Mouse (Mus musculus): ENCODE results near the gene Cabp4. TPM values are rescaled to one million over a fixed set of nuclear protein-coding genes. Genes with fewer than 3 reads are reported as not detected.
A peak's percentile ranks its signal among the peaks of the same experiment; 100 is the strongest.

Cabp4 gene
- polyA plus RNA-seq, 1 experiment from 2014 or later = 0.12 TPM

- under 1% methylated on average over 43 of the region's 43 CpGs for WGBS
- Histone ChIP-seq H3K4me1 (ENCODE audit: control insufficient read depth, insufficient read depth, low read length) (peaks cover 12% of the 10 kb centered on the region; the same call in 1 of the 2 replicates), H3K9me3 (replicated peaks; ENCODE audit: control insufficient read depth, low read length) (no peaks in the 10 kb centered on the region), H3K4me2 (ENCODE audit: low read depth, low read length) (peak overlapping the region; percentile 97), H3K27me3 (ENCODE audit: control insufficient read depth, insufficient read depth, low read length) (no peaks in the 10 kb centered on the region), H3K36me3 (ENCODE audit: control insufficient read depth, insufficient read depth, low read length) (no peaks in the 10 kb centered on the region), H3K9ac (ENCODE audit: low read length) (peak overlapping the region; percentile 90), H3K27ac (ENCODE audit: low read length) (peak overlapping the region; percentile 93), H3K4me3 (replicated peaks; ENCODE audit: low read length) (peak overlapping the region; percentile 53)
- ATAC-seq (ENCODE audit: insufficient read depth, low FRiP score) = peak; percentile 96
Measured at GRCm38 (mm10) chr19:4169378-4169784, 25.5 kb upstream of the Cabp4 start.

GRCm38 (mm10) chr19:4166678-4167476 is 23.0 kb upstream of the Cabp4 start:
- H3K36me3 ChIP-seq (ENCODE audit: control insufficient read depth, insufficient read depth, low read length) = no peaks in the 10 kb centered on the region
- H3K27ac ChIP-seq (ENCODE audit: low read length) = no peak overlapping the region
- H3K9me3 ChIP-seq (replicated peaks; ENCODE audit: control insufficient read depth, low read length) = no peaks in the 10 kb centered on the region
- H3K4me2 ChIP-seq (ENCODE audit: low read depth, low read length) = no peak overlapping the region
- H3K4me1 ChIP-seq (ENCODE audit: control insufficient read depth, insufficient read depth, low read length) = peaks cover 21% of the 10 kb centered on the region
- no peak overlapping the region for H3K4me3 ChIP-seq (replicated peaks; ENCODE audit: low read length)
- no peak overlapping the region for H3K9ac ChIP-seq (ENCODE audit: low read length)
- H3K27me3 ChIP-seq (ENCODE audit: control insufficient read depth, insufficient read depth, low read length) = no peaks in the 10 kb centered on the region
- no peak for ATAC-seq (ENCODE audit: insufficient read depth, low FRiP score)
- WGBS = 77% methylated on average over 9 of the region's 9 CpGs

- H3K4me2 ChIP-seq (ENCODE audit: low read depth, low read length) = no peak overlapping the region
- H3K4me3 ChIP-seq (replicated peaks; ENCODE audit: low read length) = no peak overlapping the region
- 0 out of 2 replicates have a peak overlapping the region, but pooled peaks have one; percentile 20 for H3K27ac ChIP-seq (ENCODE audit: low read length)
- no peak overlapping the region for H3K9ac ChIP-seq (ENCODE audit: low read length)
- WGBS = 67% methylated on average over 2 of the region's 2 CpGs
- no peaks in the 10 kb centered on the region for H3K9me3 ChIP-seq (replicated peaks; ENCODE audit: control insufficient read depth, low read length)
- H3K36me3 ChIP-seq (ENCODE audit: control insufficient read depth, insufficient read depth, low read length) = 0 out of 2 replicates have a peak, but pooled peaks cover 4% of the 10 kb centered on the region
- H3K27me3 ChIP-seq (ENCODE audit: control insufficient read depth, insufficient read depth, low read length) = no peaks in the 10 kb centered on the region
- H3K4me1 ChIP-seq (ENCODE audit: control insufficient read depth, insufficient read depth, low read length) = peaks cover 10% of the 10 kb centered on the region
- ATAC-seq (ENCODE audit: insufficient read depth, low FRiP score) = no peak
Measured at GRCm38 (mm10) chr19:4164721-4165120, 20.9 kb upstream of the Cabp4 start.

- H3K9ac ChIP-seq (ENCODE audit: low read length) = no peak overlapping the region; the same call in 1 of the 2 replicates
- ATAC-seq (ENCODE audit: insufficient read depth, low FRiP score) = no peak
- 72% methylated on average over 3 of the region's 3 CpGs for WGBS
Measured at GRCm38 (mm10) chr19:4164100-4164499, 20.3 kb upstream of the Cabp4 start.

GRCm38 (mm10) chr19:4163543-4163887 is 19.7 kb upstream of the Cabp4 start:
- 0 out of 2 replicates have a peak, but pooled peaks cover 4% of the 10 kb centered on the region for H3K36me3 ChIP-seq (ENCODE audit: control insufficient read depth, insufficient read depth, low read length)
- peak overlapping the region; percentile 80 for H3K4me3 ChIP-seq (replicated peaks; ENCODE audit: low read length)
- H3K4me2 ChIP-seq (ENCODE audit: low read depth, low read length) = peak overlapping the region; percentile 65
- no peaks in the 10 kb centered on the region for H3K9me3 ChIP-seq (replicated peaks; ENCODE audit: control insufficient read depth, low read length)
- H3K27ac ChIP-seq (ENCODE audit: low read length) = peak overlapping the region; percentile 78; the same call in 1 of the 2 replicates
- 28% methylated on average over 4 of the region's 4 CpGs for WGBS
- no peak for ATAC-seq (ENCODE audit: insufficient read depth, low FRiP score)
- H3K4me1 ChIP-seq (ENCODE audit: control insufficient read depth, insufficient read depth, low read length) = peaks cover 9% of the 10 kb centered on the region
- peak overlapping the region; percentile 88 for H3K9ac ChIP-seq (ENCODE audit: low read length)
- H3K27me3 ChIP-seq (ENCODE audit: control insufficient read depth, insufficient read depth, low read length) = no peaks in the 10 kb centered on the region

More at GRCm38 (mm10) chr19:4164100-4164499, 20.3 kb upstream of the Cabp4 start:
- H3K4me2 ChIP-seq (ENCODE audit: low read depth, low read length) = no peak overlapping the region
- H3K4me3 ChIP-seq (replicated peaks; ENCODE audit: low read length) = no peak overlapping the region
- no peak overlapping the region for H3K27ac ChIP-seq (ENCODE audit: low read length)
- H3K27me3 ChIP-seq (ENCODE audit: control insufficient read depth, insufficient read depth, low read length) = no peaks in the 10 kb centered on the region
- H3K36me3 ChIP-seq (ENCODE audit: control insufficient read depth, insufficient read depth, low read length) = 0 out of 2 replicates have a peak, but pooled peaks cover 4% of the 10 kb centered on the region
- peaks cover 9% of the 10 kb centered on the region for H3K4me1 ChIP-seq (ENCODE audit: control insufficient read depth, insufficient read depth, low read length)
- no peaks in the 10 kb centered on the region for H3K9me3 ChIP-seq (replicated peaks; ENCODE audit: control insufficient read depth, low read length)

- H3K4me3 ChIP-seq (replicated peaks; ENCODE audit: low read length) = peak within 1 kb of the TSS; percentile 80
- ATAC-seq (ENCODE audit: insufficient read depth, low FRiP score) = peak; percentile 88
- 0 out of 2 replicates have a peak, but pooled peaks cover 4% of the 10 kb centered on the region for H3K36me3 ChIP-seq (ENCODE audit: control insufficient read depth, insufficient read depth, low read length)
- H3K4me2 ChIP-seq (ENCODE audit: low read depth, low read length) = peak within 1 kb of the TSS; percentile 97
- H3K9ac ChIP-seq (ENCODE audit: low read length) = peak within 1 kb of the TSS; percentile 88
- no peaks in the 10 kb centered on the region for H3K9me3 ChIP-seq (replicated peaks; ENCODE audit: control insufficient read depth, low read length)
- H3K27me3 ChIP-seq (ENCODE audit: control insufficient read depth, insufficient read depth, low read length) = no peaks in the 10 kb centered on the region
- peak within 1 kb of the TSS; percentile 78; the same call in 1 of the 2 replicates for H3K27ac ChIP-seq (ENCODE audit: low read length)
- 6% methylated on average over 41 of the region's 42 CpGs for WGBS
- H3K4me1 ChIP-seq (ENCODE audit: control insufficient read depth, insufficient read depth, low read length) = peaks cover 9% of the 10 kb centered on the region
Measured at GRCm38 (mm10) chr19:4162646-4163542, 19.1 kb upstream of the Cabp4 start, which contains the start of gene Rps6kb2. Rps6kb2 (minus strand) TSS chr19:4163354.

GRCm38 (mm10) chr19:4159049-4159448 is 15.2 kb upstream of the Cabp4 start:
- no peak overlapping the region for H3K9ac ChIP-seq (ENCODE audit: low read length)
- no peak overlapping the region for H3K4me2 ChIP-seq (ENCODE audit: low read depth, low read length)
- 92% methylated on average over 8 of the region's 8 CpGs for WGBS
- no peak overlapping the region for H3K27ac ChIP-seq (ENCODE audit: low read length)
- H3K36me3 ChIP-seq (ENCODE audit: control insufficient read depth, insufficient read depth, low read length) = 0 out of 2 replicates have a peak, but pooled peaks cover 4% of the 10 kb centered on the region
- no peak overlapping the region for H3K4me3 ChIP-seq (replicated peaks; ENCODE audit: low read length)
- peaks cover 9% of the 10 kb centered on the region for H3K4me1 ChIP-seq (ENCODE audit: control insufficient read depth, insufficient read depth, low read length)
- no peaks in the 10 kb centered on the region for H3K9me3 ChIP-seq (replicated peaks; ENCODE audit: control insufficient read depth, low read length)
- no peaks in the 10 kb centered on the region for H3K27me3 ChIP-seq (ENCODE audit: control insufficient read depth, insufficient read depth, low read length)
- no peak for ATAC-seq (ENCODE audit: insufficient read depth, low FRiP score)

- 0 out of 2 replicates have a peak, but pooled peaks cover 4% of the 10 kb centered on the region for H3K36me3 ChIP-seq (ENCODE audit: control insufficient read depth, insufficient read depth, low read length)
Measured at GRCm38 (mm10) chr19:4156771-4157170, 12.9 kb upstream of the Cabp4 start.

More at GRCm38 (mm10) chr19:4156771-4157170, 12.9 kb upstream of the Cabp4 start:
- Histone ChIP-seq H3K9me3 (replicated peaks; ENCODE audit: control insufficient read depth, low read length) (no peaks in the 10 kb centered on the region), H3K9ac (ENCODE audit: low read length) (no peak overlapping the region), H3K27ac (ENCODE audit: low read length) (no peak overlapping the region), H3K4me2 (ENCODE audit: low read depth, low read length) (no peak overlapping the region), H3K27me3 (ENCODE audit: control insufficient read depth, insufficient read depth, low read length) (no peaks in the 10 kb centered on the region), H3K4me1 (ENCODE audit: control insufficient read depth, insufficient read depth, low read length) (no peaks in the 10 kb centered on the region), H3K4me3 (replicated peaks; ENCODE audit: low read length) (no peak overlapping the region)
- no peak for ATAC-seq (ENCODE audit: insufficient read depth, low FRiP score)
- 90% methylated on average over 12 of the region's 12 CpGs for WGBS

All from stomach, embryonic 16.5 days (tissue).